Mouse (Mus musculus): ENCODE data around the gene Jagn1.

DNA sequence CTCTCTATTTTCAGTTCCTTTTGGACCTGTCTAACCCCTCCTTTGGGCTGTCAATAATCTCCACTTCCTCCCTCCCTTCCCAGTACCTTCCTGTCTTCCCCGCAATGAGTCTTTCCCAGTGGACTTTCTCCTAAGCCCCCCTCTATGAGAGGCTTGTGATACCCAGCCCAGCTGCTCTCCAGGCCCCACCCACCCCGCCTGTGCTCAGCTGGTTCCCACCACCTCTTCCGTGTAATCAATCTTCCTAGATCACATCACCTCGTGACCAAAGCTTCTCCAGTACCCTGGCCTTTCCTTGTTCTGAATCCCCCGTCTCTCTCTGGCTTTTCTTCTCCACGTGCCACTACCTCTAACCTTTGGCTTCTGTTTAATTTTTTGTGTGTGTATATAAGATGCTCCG is 35.0 kb downstream of the Jagn1 start:
- TF ChIP-seq CTCF (IDR thresholded peaks at IDR 0.05; ENCODE audit: low read depth) = no peak
- TF ChIP-seq EP300 (optimal IDR thresholded peaks at IDR 0.05) = no peak
